Mouse (Mus musculus) retina, postnatal 7 days (tissue): Measurements from ENCODE around the gene Mycl.

Source experiments
- DNase-seq: peaks from one replicate; pipeline ENCODE4 v3.0.0-alpha.2; 2012; ENCODE audit warnings: low read depth, low spot score

Mycl gene

GRCm38 (mm10) chr4:122995404-122996220, at the start of gene Mycl:
Gene Mycl (plus strand): TSS chr4:122995652.
- peak; percentile 76 for DNase-seq

- DNase-seq, result no peak
Measured at GRCm38 (mm10) chr4:122947223-122947622, 48.2 kb upstream of the Mycl start.

- DNase-seq, result no peak
Measured at GRCm38 (mm10) chr4:122949096-122949495, 46.4 kb upstream of the Mycl start.

- DNase-seq, result no peak
Measured at GRCm38 (mm10) chr4:122954680-122955411, 40.6 kb upstream of the Mycl start.

- peak; percentile 78 for DNase-seq
Measured at GRCm38 (mm10) chr4:122955412-122956136, 39.9 kb upstream of the Mycl start.

GRCm38 (mm10) chr4:122956301-122956700, 39.2 kb upstream of the Mycl start:
- DNase-seq, result no peak

GRCm38 (mm10) chr4:122958491-122959031, 36.9 kb upstream of the Mycl start:
- DNase-seq, result no peak

GRCm38 (mm10) chr4:122959816-122960215, 35.6 kb upstream of the Mycl start:
- DNase-seq, result no peak

GRCm38 (mm10) chr4:122960321-122961099, 34.9 kb upstream of the Mycl start:
- DNase-seq, result no peak

- DNase-seq, result no peak
Measured at GRCm38 (mm10) chr4:122961100-122961567, 34.3 kb upstream of the Mycl start, which contains the start of gene Mfsd2a. Gene Mfsd2a (minus strand): TSS chr4:122961188.

- no peak for DNase-seq
Measured at GRCm38 (mm10) chr4:122961589-122961988, 33.9 kb upstream of the Mycl start.

GRCm38 (mm10) chr4:122962751-122963150, 32.7 kb upstream of the Mycl start:
- no peak for DNase-seq

- no peak for DNase-seq
Measured at GRCm38 (mm10) chr4:122968106-122968505, 27.3 kb upstream of the Mycl start.

GRCm38 (mm10) chr4:122971191-122971590, 24.3 kb upstream of the Mycl start:
- no peak for DNase-seq

GRCm38 (mm10) chr4:122971646-122972045, 23.8 kb upstream of the Mycl start:
- no peak for DNase-seq

GRCm38 (mm10) chr4:122972056-122972455, 23.4 kb upstream of the Mycl start:
- DNase-seq, result no peak

- DNase-seq, result no peak
Measured at GRCm38 (mm10) chr4:122974976-122975520, 20.4 kb upstream of the Mycl start.

GRCm38 (mm10) chr4:122976885-122977284, 18.6 kb upstream of the Mycl start:
- DNase-seq, result no peak

GRCm38 (mm10) chr4:122978850-122979249, 16.6 kb upstream of the Mycl start:
- no peak for DNase-seq

GRCm38 (mm10) chr4:122979826-122980225, 15.6 kb upstream of the Mycl start:
- DNase-seq, result no peak

- DNase-seq, result no peak
Measured at GRCm38 (mm10) chr4:122980684-122981083, 14.8 kb upstream of the Mycl start.
